Mouse (Mus musculus): Measurements from ENCODE around the gene Ift57. TPM values are rescaled to one million over a fixed set of nuclear protein-coding genes. Genes with fewer than 3 reads are reported as not detected.

Ift57 gene
- polyA plus RNA-seq, 1 experiment: 14.7 TPM

DNA sequence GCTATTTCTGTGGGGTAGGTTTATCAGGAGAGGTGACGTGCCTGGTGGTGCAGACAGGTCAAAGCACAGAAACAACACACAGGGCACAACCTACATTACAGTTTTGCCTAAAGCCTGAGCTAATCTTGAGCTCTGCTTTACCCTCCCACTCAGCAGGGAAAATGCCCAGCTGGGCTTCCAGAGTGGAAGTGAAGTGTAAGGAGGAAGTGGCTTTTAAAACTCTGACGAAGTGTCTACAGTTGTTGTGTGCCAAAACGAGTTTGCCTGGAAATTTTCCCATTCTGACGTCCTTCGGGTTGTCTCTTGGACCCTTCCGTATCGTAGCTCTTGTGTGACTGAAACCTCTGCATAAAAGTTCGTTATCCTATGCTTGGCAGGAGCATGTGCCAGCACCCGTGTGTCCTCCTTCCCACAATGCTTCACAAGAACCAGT is 93.4 kb downstream of the Ift57 start:
- Histone ChIP-seq H3ac (ENCODE audit: control insufficient read depth, insufficient read length) (no peak overlapping the region), H3K27me3 (ENCODE audit: control insufficient read depth, insufficient read depth, insufficient read length) (no peaks in the 10 kb centered on the region), H3K36me3 (ENCODE audit: control insufficient read depth, insufficient read depth) (no peaks in the 10 kb centered on the region), H3K4me2 (ENCODE audit: low read depth) (no peak overlapping the region), H3K79me2 (ENCODE audit: control insufficient read depth, insufficient read depth) (no peaks in the 10 kb centered on the region), H3K4me3 (no peak overlapping the region)
- TF ChIP-seq POLR2AphosphoS2 (IDR thresholded peaks at IDR 0.05; ENCODE audit: insufficient read length, low read depth) (no peak), MYOG (IDR thresholded peaks at IDR 0.05; ENCODE audit: control insufficient read depth in 1 of 3, insufficient read depth in 1 of 3, insufficient read length in 2 of 3, low read depth in 2 of 3) (no peak), USF1 (IDR thresholded peaks at IDR 0.05; ENCODE audit: low read depth) (no peak), TCF3 (IDR thresholded peaks at IDR 0.05; ENCODE audit: insufficient read length, low read depth) (no peak), E2F4 (IDR thresholded peaks at IDR 0.05; ENCODE audit: insufficient read depth) (no peak)

GRCm38 (mm10) chr16:49793596-49793995 is 94.6 kb downstream of the Ift57 start:
- H3K36me3 ChIP-seq (ENCODE audit: control insufficient read depth, insufficient read depth): no peaks in the 10 kb centered on the region
- no peaks in the 10 kb centered on the region for H3K79me2 ChIP-seq (ENCODE audit: control insufficient read depth, insufficient read depth)
- no peak overlapping the region for H3K4me2 ChIP-seq (ENCODE audit: low read depth)
- H3ac ChIP-seq (ENCODE audit: control insufficient read depth, insufficient read length): no peak overlapping the region
- H3K4me3 ChIP-seq: no peak overlapping the region
- TF ChIP-seq MYOD1 (IDR thresholded peaks at IDR 0.05; ENCODE audit: control insufficient read depth in 1 of 3, insufficient read length in 2 of 3, low read depth in 2 of 3) (no peak), USF1 (IDR thresholded peaks at IDR 0.05; ENCODE audit: low read depth) (no peak), POLR2AphosphoS2 (IDR thresholded peaks at IDR 0.05; ENCODE audit: insufficient read length, low read depth) (no peak)
- H3K27me3 ChIP-seq (ENCODE audit: control insufficient read depth, insufficient read depth, insufficient read length): no peaks in the 10 kb centered on the region

DNA sequence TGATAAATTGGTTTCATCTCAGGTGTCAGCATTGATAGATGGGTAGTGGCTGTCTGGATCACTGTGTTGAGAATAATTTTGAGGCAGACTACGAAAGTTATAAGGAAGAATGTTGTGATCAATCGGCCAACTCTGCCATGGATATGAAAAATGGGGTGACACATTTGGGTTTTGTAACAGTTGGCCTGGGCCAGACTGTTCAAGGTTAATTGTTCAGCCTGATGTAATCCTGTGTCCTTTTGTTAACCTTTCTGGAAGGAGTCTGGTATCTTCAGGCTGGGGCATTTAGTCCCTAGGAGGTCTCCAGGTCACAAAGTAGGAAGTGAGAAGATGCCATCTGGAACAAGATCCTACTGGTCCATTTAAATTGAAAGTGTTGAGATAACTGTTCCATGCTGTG is 97.2 kb downstream of the Ift57 start:
- H3K4me2 ChIP-seq (ENCODE audit: low read depth): no peak overlapping the region
- no peaks in the 10 kb centered on the region for H3K36me3 ChIP-seq (ENCODE audit: control insufficient read depth, insufficient read depth)
- no peak overlapping the region for H3ac ChIP-seq (ENCODE audit: control insufficient read depth, insufficient read length)
- H3K4me3 ChIP-seq: no peak overlapping the region
- no peaks in the 10 kb centered on the region for H3K27me3 ChIP-seq (ENCODE audit: control insufficient read depth, insufficient read depth, insufficient read length)
- no peaks in the 10 kb centered on the region for H3K79me2 ChIP-seq (ENCODE audit: control insufficient read depth, insufficient read depth)
- TF ChIP-seq MYOG (IDR thresholded peaks at IDR 0.05; ENCODE audit: control insufficient read depth in 1 of 3, insufficient read depth in 1 of 3, insufficient read length in 2 of 3, low read depth in 2 of 3) (no peak), REST (IDR thresholded peaks at IDR 0.05; ENCODE audit: insufficient read depth, insufficient read length) (no peak), POLR2AphosphoS2 (IDR thresholded peaks at IDR 0.05; ENCODE audit: insufficient read length, low read depth) (no peak), SRF (IDR thresholded peaks at IDR 0.05; ENCODE audit: control insufficient read depth, insufficient read length, low read depth) (no peak), USF1 (IDR thresholded peaks at IDR 0.05; ENCODE audit: low read depth) (no peak), E2F4 (IDR thresholded peaks at IDR 0.05; ENCODE audit: insufficient read depth) (no peak), TCF3 (IDR thresholded peaks at IDR 0.05; ENCODE audit: insufficient read length, low read depth) (no peak), MYOD1 (IDR thresholded peaks at IDR 0.05; ENCODE audit: control insufficient read depth in 1 of 3, insufficient read length in 2 of 3, low read depth in 2 of 3) (no peak), CEBPB (IDR thresholded peaks at IDR 0.05; ENCODE audit: insufficient read depth, poor library complexity, severe bottlenecking) (no peak), POLR2A (IDR thresholded peaks at IDR 0.05; ENCODE audit: insufficient read length, low read depth) (no peak), TCF12 (IDR thresholded peaks at IDR 0.05; ENCODE audit: insufficient read depth, poor library complexity, severe bottlenecking) (no peak), MAX (IDR thresholded peaks at IDR 0.05; ENCODE audit: low read depth) (no peak)

GRCm38 (mm10) chr16:49796954-49797353 is 97.9 kb downstream of the Ift57 start:
- Histone ChIP-seq H3ac (ENCODE audit: control insufficient read depth, insufficient read length) (no peak overlapping the region), H3K79me2 (ENCODE audit: control insufficient read depth, insufficient read depth) (no peaks in the 10 kb centered on the region), H3K4me2 (ENCODE audit: low read depth) (no peak overlapping the region), H3K36me3 (ENCODE audit: control insufficient read depth, insufficient read depth) (no peaks in the 10 kb centered on the region), H3K4me3 (no peak overlapping the region), H3K27me3 (ENCODE audit: control insufficient read depth, insufficient read depth, insufficient read length) (no peaks in the 10 kb centered on the region)
- TF ChIP-seq MAX (IDR thresholded peaks at IDR 0.05; ENCODE audit: low read depth) (no peak), TCF3 (IDR thresholded peaks at IDR 0.05; ENCODE audit: insufficient read length, low read depth) (no peak), SRF (IDR thresholded peaks at IDR 0.05; ENCODE audit: control insufficient read depth, insufficient read length, low read depth) (no peak), E2F4 (IDR thresholded peaks at IDR 0.05; ENCODE audit: insufficient read depth) (no peak), USF1 (IDR thresholded peaks at IDR 0.05; ENCODE audit: low read depth) (no peak), POLR2A (IDR thresholded peaks at IDR 0.05; ENCODE audit: insufficient read length, low read depth) (no peak), REST (IDR thresholded peaks at IDR 0.05; ENCODE audit: insufficient read depth, insufficient read length) (no peak), MYOG (IDR thresholded peaks at IDR 0.05; ENCODE audit: control insufficient read depth in 1 of 3, insufficient read depth in 1 of 3, insufficient read length in 2 of 3, low read depth in 2 of 3) (no peak), TCF12 (IDR thresholded peaks at IDR 0.05; ENCODE audit: insufficient read depth, poor library complexity, severe bottlenecking) (no peak), POLR2AphosphoS2 (IDR thresholded peaks at IDR 0.05; ENCODE audit: insufficient read length, low read depth) (no peak), CEBPB (IDR thresholded peaks at IDR 0.05; ENCODE audit: insufficient read depth, poor library complexity, severe bottlenecking) (no peak), MYOD1 (IDR thresholded peaks at IDR 0.05; ENCODE audit: control insufficient read depth in 1 of 3, insufficient read length in 2 of 3, low read depth in 2 of 3) (no peak)

DNA sequence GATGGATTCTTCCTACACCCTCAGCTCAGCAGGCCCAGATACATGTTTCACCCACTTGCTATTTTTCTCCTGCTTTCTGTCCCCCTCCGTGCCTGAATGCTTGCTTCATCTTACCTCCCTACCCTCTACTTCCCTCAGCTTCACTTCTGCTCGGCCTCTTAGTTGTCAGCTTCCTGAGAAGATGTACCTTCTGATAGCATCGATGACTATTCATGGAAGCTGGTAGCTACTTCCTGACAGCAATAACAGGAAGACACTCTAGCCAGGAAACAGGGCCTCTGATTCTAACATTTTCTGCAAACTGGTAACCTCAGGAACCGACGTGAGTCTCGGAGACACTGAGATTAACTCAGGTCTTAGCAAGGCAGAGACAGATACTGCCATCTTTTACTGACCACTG is 99.8 kb downstream of the Ift57 start:
- no peak overlapping the region for H3K4me2 ChIP-seq (ENCODE audit: low read depth)
- no peaks in the 10 kb centered on the region for H3K79me2 ChIP-seq (ENCODE audit: control insufficient read depth, insufficient read depth)
- H3K4me3 ChIP-seq: no peak overlapping the region
- H3K27me3 ChIP-seq (ENCODE audit: control insufficient read depth, insufficient read depth, insufficient read length): no peaks in the 10 kb centered on the region
- TF ChIP-seq TCF12 (IDR thresholded peaks at IDR 0.05; ENCODE audit: insufficient read depth, poor library complexity, severe bottlenecking) (no peak), USF1 (IDR thresholded peaks at IDR 0.05; ENCODE audit: low read depth) (no peak), MYOD1 (IDR thresholded peaks at IDR 0.05; ENCODE audit: control insufficient read depth in 1 of 3, insufficient read length in 2 of 3, low read depth in 2 of 3) (no peak), POLR2AphosphoS2 (IDR thresholded peaks at IDR 0.05; ENCODE audit: insufficient read length, low read depth) (no peak), E2F4 (IDR thresholded peaks at IDR 0.05; ENCODE audit: insufficient read depth) (no peak), TCF3 (IDR thresholded peaks at IDR 0.05; ENCODE audit: insufficient read length, low read depth) (no peak), CEBPB (IDR thresholded peaks at IDR 0.05; ENCODE audit: insufficient read depth, poor library complexity, severe bottlenecking) (no peak), MYOG (IDR thresholded peaks at IDR 0.05; ENCODE audit: control insufficient read depth in 1 of 3, insufficient read depth in 1 of 3, insufficient read length in 2 of 3, low read depth in 2 of 3) (no peak), REST (IDR thresholded peaks at IDR 0.05; ENCODE audit: insufficient read depth, insufficient read length) (no peak), POLR2A (IDR thresholded peaks at IDR 0.05; ENCODE audit: insufficient read length, low read depth) (no peak), SRF (IDR thresholded peaks at IDR 0.05; ENCODE audit: control insufficient read depth, insufficient read length, low read depth) (no peak), MAX (IDR thresholded peaks at IDR 0.05; ENCODE audit: low read depth) (no peak)
- no peaks in the 10 kb centered on the region for H3K36me3 ChIP-seq (ENCODE audit: control insufficient read depth, insufficient read depth)
- H3ac ChIP-seq (ENCODE audit: control insufficient read depth, insufficient read length): no peak overlapping the region

All from myocyte (in vitro differentiated cells).